Mouse (Mus musculus) mammary gland, adult 2 months (tissue): ENCODE data around the gene Ubl4b. TPM values are rescaled to one million over a fixed set of nuclear protein-coding genes. Genes with fewer than 3 reads are reported as not detected.

Experiments used
- polyA plus RNA-seq: library from polyadenylated mRNA; depleted of rRNA; stranded (reverse); fragments of >200 nt; gene quantifications from 2 replicates; pipeline ENCODE4 v1.2.3, GENCODE M21; 2012; ENCODE audit warnings: low replicate concordance; rRNA removed

The Ubl4b gene
- not detected in 2 replicates for polyA plus RNA-seq

DNA sequence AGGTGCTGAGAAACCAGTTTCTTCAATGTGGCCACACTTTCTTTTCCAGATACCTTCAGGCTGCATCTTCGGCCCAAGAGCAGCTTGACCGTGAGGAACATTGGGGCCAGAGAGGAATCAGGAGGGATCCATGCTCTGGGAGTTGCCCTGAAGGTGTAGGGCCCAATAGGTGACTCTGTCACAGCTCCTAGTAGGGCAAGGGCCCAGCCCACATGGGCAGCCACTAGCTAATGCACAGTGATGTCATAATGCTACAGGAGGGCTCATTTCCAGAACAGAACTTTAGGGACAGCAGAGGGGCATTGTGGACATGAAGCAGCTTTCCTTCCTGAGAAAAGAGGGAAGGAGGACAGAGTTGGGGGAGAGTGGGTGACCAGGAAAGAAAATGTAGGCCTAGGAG lies at the start of gene Ubl4b:
TSS of gene Ubl4b (minus strand) at position 232 of the 400 bp plus-strand sequence.

GRCm38 (mm10) chr3:107594662-107595263 lies 39.9 kb upstream of the Ubl4b start, which contains the start of gene Alx3:
Gene Alx3 (plus strand): TSS chr3:107595031.

DNA sequence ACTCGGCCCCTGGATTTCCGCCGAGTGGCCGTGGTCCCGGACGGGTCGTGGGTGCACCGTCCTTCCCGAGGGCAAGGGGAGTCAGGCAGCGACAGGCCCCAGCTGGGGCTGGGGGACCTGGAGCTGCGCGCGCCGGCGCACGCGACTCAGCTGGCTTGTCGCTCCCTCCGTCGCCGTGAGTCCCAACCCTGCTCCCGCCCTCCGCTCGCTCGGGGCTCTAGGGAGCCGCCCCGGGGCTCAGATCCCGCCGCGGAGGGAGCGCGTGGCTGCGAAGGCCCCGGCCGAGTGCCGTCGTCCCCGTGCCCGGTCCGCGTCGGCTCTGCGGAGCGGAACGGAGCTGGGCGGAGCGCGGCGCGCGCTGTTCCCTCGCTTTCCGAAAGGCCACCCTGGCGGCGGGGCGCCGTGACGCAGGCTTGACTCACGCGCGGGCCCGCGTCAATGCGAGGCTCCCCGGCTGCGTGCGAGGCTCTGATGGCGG lies 37.2 kb downstream of the Ubl4b start, which contains the start of gene Slc6a17:
TSS of gene Slc6a17 (minus strand) at position 388 of the 478 bp plus-strand sequence.

Other genes with a start within 250 kb of the Ubl4b start
- 6.8 and 8.2 TPM in 2 replicates for gene Rbm15, start 221.4 kb downstream of the Ubl4b start, polyA plus RNA-seq
- 11.0 TPM in 1 of 2 replicates, not detected in the other for gene Kcnc4, start 95.5 kb downstream of the Ubl4b start, polyA plus RNA-seq
- gene Slc6a17, start 37.1 kb downstream of the Ubl4b start, polyA plus RNA-seq: 0.41 and 0.57 TPM in 2 replicates
- 0.24 and 0.94 TPM in 2 replicates for gene Alx3, start 40.0 kb upstream of the Ubl4b start, polyA plus RNA-seq
- not detected in 2 replicates for gene Gm10961, start 76.2 kb upstream of the Ubl4b start, polyA plus RNA-seq
- gene Strip1, start 76.6 kb upstream of the Ubl4b start, polyA plus RNA-seq: 44.2 and 61.5 TPM in 2 replicates
- gene Ahcyl1, start 141.5 kb upstream of the Ubl4b start, polyA plus RNA-seq: 36.8 and 108 TPM in 2 replicates
- 49.2 and 53.3 TPM in 2 replicates for gene Csf1, start 205.4 kb upstream of the Ubl4b start, polyA plus RNA-seq